Mouse (Mus musculus): ENCODE data around the gene Pinlyp.
"Not testable (repeated sequence)": the region's sequence is repeated elsewhere in the genome, so short reads cannot be mapped to it uniquely, and the experiment has no call there.

Gene Pinlyp

DNA sequence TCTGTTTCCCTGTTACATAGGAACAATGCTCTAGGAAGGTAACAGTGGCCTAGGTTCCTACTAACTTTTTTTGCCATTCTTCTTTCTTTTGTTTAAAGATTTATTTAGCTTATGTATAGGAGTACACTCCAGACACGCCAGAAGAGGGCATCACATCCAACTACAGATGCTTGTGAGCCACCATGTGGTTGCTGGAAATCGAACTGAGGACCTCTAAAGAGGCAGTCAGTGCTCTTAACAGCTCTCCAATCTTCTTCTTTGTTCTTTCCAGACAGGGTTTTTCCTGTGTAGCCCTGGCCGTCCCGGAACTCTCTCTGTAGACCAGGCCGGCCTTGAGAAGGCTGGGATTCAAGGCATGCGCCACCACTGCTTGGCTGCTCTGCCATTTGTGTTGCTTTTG lies 20.9 kb downstream of the Pinlyp start:
- in situ Hi-C loops (cut with MboI) = no loop called here

DNA sequence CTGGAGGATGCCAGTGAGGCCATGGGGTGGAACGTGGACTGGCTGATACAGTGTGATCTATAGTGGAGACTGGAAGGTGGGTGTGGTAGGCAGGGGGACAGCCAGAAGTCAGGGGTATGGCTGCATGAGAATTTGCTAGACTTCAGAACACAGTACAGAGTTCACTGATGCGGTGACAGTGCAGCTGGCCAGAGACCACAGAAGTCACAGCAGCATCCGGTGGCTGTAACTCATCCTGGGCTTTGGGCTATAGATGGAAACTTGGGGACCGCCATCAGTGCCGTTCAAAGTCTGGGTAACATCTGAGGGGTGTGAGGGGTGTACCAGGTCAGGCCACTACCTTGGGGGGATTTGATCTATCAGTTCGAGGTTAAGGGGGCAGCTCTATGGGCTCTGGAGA lies 22.2 kb downstream of the Pinlyp start:
- in situ Hi-C loops (cut with MboI) = no loop called here

DNA sequence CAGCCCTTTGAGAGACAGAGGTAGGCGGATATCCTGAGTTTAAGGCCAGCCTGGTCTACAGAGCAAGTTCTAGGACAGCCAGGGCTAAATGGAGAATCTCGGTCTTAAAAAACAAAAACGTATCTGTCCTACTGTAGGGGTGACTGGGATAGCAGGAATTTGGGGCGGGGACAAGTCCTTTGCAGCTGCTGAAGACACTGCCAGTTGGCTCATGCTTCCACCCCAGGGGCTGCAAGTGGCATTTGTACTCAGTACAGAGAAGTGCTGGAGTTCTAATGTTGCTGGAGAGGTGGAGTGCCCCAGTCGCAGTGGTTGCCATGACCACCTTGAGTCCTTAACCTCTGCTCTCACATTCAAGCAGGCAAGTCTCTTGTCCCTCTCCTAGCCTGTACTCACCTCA lies 23.1 kb downstream of the Pinlyp start:
- in situ Hi-C loops (cut with MboI) = no loop called here

DNA sequence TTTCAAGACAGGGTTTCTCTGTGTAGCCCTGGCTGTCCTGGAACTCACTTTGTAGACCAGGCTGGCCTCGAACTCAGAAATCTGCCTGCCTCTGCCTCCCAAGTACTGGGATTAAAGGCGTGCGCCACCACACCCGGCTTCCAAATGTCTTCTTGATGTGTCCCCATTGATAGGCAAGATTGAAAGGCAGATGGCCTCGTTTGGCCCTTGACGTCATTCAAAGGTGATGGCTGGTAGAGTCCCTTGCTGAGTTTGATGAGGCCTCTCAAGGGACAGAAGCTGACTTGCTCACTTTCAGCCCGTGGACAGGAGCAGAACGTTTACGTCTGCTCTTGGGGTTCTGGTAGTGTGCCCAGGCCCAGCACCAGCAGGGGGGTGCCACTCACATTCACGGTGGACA lies 25.9 kb downstream of the Pinlyp start:
- in situ Hi-C loops (cut with MboI) = not testable (repeated sequence)

- in situ Hi-C loops (cut with MboI) = no loop called here
Measured at GRCm38 (mm10) chr7:24519130-24519529, 26.8 kb downstream of the Pinlyp start.

- in situ Hi-C loops (cut with MboI) = no loop called here
Measured at GRCm38 (mm10) chr7:24517654-24518053, 28.3 kb downstream of the Pinlyp start.

DNA sequence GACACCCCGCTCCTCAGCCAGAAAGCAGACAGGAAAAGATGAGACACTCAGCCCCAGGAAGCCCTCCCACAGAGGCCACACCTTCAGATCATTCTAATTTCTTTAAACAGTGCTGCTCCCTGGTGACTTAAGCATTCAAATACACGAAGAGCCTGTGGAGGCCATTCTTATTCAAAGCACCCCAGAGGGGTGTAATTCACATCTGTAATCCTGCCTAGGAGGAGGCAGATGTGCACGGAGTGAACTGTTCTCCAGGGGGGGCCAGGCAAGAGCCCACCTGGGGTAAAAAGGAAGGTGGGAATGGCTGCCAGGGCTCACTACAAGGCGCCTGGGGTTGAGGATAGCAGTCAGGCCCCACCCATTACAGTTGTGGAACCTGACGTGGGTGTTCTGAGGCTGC lies 28.8 kb downstream of the Pinlyp start:
- in situ Hi-C loops (cut with MboI) = no loop called here

DNA sequence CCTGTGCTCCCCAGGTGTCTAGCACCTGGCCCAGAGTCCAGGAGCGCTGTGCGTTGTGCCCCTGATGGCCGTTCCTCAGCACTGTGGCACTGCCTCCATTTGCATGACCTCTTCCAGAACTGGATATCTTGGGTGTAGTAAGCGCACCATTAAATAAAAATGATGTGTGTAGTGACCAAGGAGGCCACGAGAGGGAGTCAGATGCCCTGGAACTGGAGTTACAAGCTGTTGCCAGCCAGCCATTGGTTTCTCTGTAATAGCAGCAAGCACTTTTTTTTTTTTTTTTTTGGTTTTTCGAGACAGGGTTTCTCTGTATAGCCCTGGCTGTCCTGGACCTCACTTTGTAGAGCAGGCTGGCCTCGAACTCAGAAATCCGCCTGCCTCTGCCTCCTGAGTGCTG lies 29.6 kb downstream of the Pinlyp start:
- in situ Hi-C loops (cut with MboI) = not testable (repeated sequence)

DNA sequence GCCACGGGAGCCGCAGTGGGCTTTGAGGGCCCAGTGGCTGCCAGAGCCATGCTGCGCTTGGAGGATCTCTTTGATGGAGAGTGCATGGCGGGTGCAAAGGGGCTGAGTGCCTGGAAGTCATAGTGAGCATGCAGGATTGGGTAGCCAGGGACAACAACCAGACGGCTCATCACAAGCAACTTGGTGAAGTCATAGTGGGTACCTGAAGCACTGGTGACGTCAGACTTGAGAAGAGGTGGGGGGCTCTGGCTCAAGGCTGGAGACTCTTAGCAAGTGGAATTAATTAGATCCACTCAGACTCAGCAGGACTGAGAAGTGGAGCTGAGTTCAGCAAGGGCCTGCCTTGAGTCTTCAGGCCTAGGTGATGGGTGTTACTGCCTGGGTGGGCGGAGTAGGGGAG lies 33.6 kb downstream of the Pinlyp start, which contains the start of gene AC161166.1:
TSS of gene AC161166.1 (minus strand) at position 101 of the 400 bp plus-strand sequence.
- in situ Hi-C loops (cut with MboI) = no loop called here

GRCm38 (mm10) chr7:24507726-24508114 lies 38.2 kb downstream of the Pinlyp start:
- in situ Hi-C loops (cut with MboI) = no loop called here

DNA sequence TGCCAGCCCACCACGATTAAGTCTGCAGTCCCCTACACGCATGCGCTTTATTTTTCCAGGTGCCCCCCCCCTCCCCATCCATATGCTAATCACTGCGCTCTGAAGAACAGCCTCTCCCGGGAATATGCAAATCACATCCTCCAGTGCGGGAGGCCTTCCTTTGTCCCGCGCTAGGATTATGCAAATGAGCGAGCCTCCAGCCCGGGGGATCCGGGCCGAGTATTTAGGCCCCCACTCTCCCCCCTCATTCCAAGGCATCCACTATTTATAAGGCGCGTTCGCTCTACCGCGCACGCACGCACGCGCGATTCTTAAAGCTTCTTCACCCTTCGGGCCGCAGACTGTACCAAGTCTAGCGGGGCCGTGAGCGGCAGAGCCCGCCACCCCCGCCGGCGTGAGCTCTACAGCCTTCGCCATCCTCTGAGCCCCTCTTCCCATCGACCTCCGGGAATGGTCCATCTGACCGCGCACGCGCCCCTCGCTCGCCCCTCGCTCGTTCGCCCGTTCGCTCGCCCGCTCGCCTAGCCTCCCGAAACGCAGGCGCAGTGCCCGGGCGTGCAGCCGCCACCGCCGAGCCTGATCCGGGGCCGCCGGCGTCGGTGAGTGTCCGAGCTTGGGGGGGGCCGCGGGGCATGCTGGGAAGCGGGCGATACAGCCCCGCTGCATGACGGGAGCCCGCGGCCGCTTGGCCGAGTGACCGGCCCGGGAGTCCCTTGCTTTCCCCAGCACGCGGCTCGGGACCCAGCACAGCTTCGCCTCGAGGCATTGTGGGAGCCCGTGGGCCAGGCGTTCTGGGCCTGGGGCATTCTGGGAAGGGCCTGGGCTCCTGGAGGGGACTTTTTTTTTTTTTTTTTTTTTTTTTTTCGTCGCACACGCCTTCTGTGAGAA lies 38.8 kb downstream of the Pinlyp start, which contains the start of gene Zfp428:
TSS of gene Zfp428 (plus strand) at position 169 of the 888 bp plus-strand sequence.
- in situ Hi-C loops (cut with MboI) = no loop called here

- in situ Hi-C loops (cut with MboI) = no loop called here
Measured at GRCm38 (mm10) chr7:24506476-24506837, 39.5 kb downstream of the Pinlyp start.

GRCm38 (mm10) chr7:24506065-24506459 lies 39.9 kb downstream of the Pinlyp start:
- in situ Hi-C loops (cut with MboI) = no loop called here

GRCm38 (mm10) chr7:24505447-24506064 lies 40.4 kb downstream of the Pinlyp start:
- in situ Hi-C loops (cut with MboI) = no loop called here

DNA sequence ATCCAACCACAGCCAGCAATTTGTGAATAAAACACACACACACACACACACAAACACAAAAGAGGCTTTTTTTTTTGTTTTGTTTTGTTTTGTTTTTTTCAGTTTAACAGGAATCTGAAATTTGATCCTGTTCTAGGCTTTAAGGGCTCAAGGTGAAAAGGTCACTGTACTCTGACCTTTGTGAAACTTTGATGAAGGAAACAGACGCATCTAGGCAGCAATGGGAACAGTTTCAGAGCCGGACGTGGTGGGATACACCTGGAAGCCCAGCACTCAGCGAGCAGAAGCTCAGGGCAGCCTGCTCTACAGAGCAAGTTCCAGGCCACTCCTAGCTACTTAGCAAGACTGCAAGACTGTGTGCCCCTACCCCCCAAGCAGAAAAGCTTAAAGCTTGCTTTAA lies 41.0 kb downstream of the Pinlyp start:
- in situ Hi-C loops (cut with MboI) = no loop called here

DNA sequence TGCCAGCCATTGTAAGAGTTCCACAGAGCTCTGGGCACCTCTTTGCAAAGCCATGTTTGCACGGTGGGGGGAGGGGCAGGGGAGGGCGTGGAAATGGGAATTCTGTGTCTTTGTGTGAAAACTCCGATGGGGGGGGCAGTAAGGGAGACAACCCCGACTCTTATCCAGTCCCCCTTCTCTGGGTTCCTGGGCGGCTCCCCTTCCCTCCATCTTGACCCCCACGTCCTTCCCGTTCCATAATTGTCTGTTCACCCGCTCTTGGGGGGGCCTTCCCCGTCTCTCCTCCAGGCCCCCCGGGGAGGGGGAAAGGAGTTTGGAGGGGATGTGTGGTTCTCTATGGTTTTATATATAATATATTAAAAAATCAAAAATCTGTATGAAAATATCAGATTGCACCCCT lies 41.9 kb downstream of the Pinlyp start:
- in situ Hi-C loops (cut with MboI) = no loop called here

GRCm38 (mm10) chr7:24501492-24501891 lies 44.4 kb downstream of the Pinlyp start:
- in situ Hi-C loops (cut with MboI) = no loop called here

GRCm38 (mm10) chr7:24500929-24501328 lies 45.0 kb downstream of the Pinlyp start:
- in situ Hi-C loops (cut with MboI) = no loop called here

DNA sequence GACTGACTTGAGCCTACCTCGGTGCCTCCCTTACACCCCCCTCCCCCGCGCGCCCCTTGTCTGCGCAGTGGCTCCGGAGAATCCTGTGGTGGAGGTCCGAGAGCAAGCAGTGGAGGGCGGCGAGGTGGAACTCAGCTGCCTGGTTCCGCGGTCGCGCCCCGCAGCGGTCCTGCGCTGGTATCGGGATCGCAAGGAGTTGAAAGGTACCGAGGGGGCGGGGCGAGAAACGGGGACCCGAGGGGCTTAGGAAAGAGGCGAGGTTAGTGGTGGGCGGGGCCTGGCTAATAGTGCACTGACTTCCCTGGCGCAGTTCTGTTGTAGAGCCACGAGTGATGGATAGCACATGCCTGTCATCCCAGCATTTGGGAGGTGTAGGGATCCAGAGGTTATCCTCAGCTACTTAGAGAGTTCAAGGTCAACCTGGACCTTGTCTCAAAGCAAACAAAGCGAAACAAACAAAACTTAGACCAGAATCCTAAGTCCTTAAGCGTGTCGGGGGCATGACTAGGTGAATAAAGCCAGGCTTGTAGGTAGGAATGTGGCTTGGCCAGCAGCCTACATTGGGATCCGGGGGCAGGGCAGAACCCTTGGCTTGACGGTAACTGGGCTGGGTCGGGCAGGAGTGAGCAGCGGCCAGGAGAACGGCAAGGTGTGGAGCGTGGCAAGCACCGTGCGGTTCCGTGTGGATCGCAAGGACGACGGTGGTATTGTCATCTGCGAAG lies 45.9 kb downstream of the Pinlyp start:
- in situ Hi-C loops (cut with MboI) = no loop called here
